In the genomic region with DNA sequence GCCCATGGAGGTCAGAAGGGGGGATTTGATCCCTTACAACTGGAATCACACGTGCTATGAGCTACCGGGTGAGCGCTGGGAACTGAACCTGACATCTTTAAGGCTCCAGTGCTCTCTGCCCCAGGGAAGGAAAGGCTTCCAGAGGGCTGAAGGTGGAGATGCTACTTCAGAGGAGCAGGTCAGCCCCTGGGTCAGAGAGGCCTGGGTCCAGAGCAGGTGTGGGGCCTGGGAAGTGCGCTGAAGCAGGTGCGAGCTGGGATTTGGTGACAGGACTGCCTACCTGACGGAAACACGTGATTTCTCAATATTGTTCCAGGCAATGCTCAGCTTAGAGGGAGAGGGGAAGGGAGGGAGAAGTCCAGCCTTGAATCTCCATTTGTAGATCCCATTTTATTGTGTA, we compare ENCODE assay signal across 27 mouse cellular contexts. TPM values are rescaled to one million over a fixed set of nuclear protein-coding genes. Genes with fewer than 3 reads are reported as not detected.
DNase-seq lines count a peak whose midpoint lies in the region; ATAC-seq lines count a peak whose summit lies in the region.
"Had no signal": no experiment of that assay in that cellular context is flagged by ENCODE, and none has a peak within 500 bp of the region (broad histone marks: within the 10 kb centered on the region; RNA-seq: fewer than 3 reads in every experiment).

No protein-coding gene starts in this region.

- H3K4me1 ChIP-seq in heart, embryonic 10.5 days = peaks cover 39% of the 10 kb centered on the region
- H3K4me1 ChIP-seq in liver, embryonic 12.5 days = peaks cover 96% of the 10 kb centered on the region
- peaks cover 83% of the 10 kb centered on the region for H3K4me1 ChIP-seq in liver, embryonic 16.5 days (ENCODE audit: control insufficient read depth, low read depth, low read length)
- H3K4me1 ChIP-seq: hindbrain, embryonic 10.5 days; midbrain, embryonic 12.5 days had no signal

- WGBS in heart, embryonic 10.5 days = 89% methylated on average over 7 of the region's 7 CpGs
- WGBS in liver, embryonic 12.5 days (ENCODE audit: insufficient replicate concordance) = 91% methylated on average over 7 of the region's 7 CpGs
- WGBS in liver, embryonic 16.5 days (ENCODE audit: insufficient replicate concordance) = 95% methylated on average over 7 of the region's 7 CpGs

- peaks cover 46% of the 10 kb centered on the region for H3K36me3 ChIP-seq in heart, embryonic 10.5 days
- H3K36me3 ChIP-seq in liver, embryonic 12.5 days = peaks cover 68% of the 10 kb centered on the region
- peaks cover 6% of the 10 kb centered on the region for H3K36me3 ChIP-seq in liver, embryonic 16.5 days (ENCODE audit: control insufficient read depth, insufficient read depth)

- no peak for DNase-seq in heart, embryonic 10.5 days (ENCODE audit: low spot score)
- no peak for DNase-seq in heart, postnatal 25 days (ENCODE audit: low spot score)
- DNase-seq in kidney, adult 9 months = peak; percentile 25
- DNase-seq in kidney, adult 8-10 months = no peak
- no peak for DNase-seq in adrenal gland, adult 18-20 months (ENCODE audit: low spot score in 2 of 2)
- no peak for DNase-seq in urinary bladder, postnatal 25 days (ENCODE audit: low spot score)
- DNase-seq: adrenal gland, adult 8-10 months; B cell, adult 2 months; cerebellum, adult 8-10 months; cerebellum, postnatal 36 days; embryo, embryonic 11 days; lung, embryonic 14.5 days; thymus, adult 2 months had no signal

- intact Hi-C loops in heart, postnatal 25 days (cut with DNase I) = loop anchor here (2.0 kb wide), 1 partner anchor 27 kb away; no protein-coding TSS in a partner anchor

- peak overlapping the region; percentile 90 for H3K9ac ChIP-seq in liver, embryonic 12.5 days
- H3K9ac ChIP-seq in liver, embryonic 16.5 days (ENCODE audit: low read depth, low read length) = peak overlapping the region; percentile 88
- H3K9ac ChIP-seq: embryonic facial prominence, embryonic 13.5 days; limb, embryonic 13.5 days; midbrain, embryonic 12.5 days had no signal

- no peak overlapping the region for H3K4me3 ChIP-seq in heart, embryonic 10.5 days
- H3K4me3 ChIP-seq in liver, embryonic 12.5 days = peak overlapping the region; percentile 67
- peak overlapping the region; percentile 70 for H3K4me3 ChIP-seq in liver, embryonic 16.5 days (ENCODE audit: low read depth, low read length)
- H3K4me3 ChIP-seq: embryonic facial prominence, embryonic 13.5 days; hindbrain, embryonic 10.5 days; limb, embryonic 13.5 days; midbrain, embryonic 12.5 days had no signal

- H3K27ac ChIP-seq in heart, embryonic 10.5 days = peak overlapping the region; percentile 79; the same call in 1 of the 2 replicates
- peak overlapping the region; percentile 100 for H3K27ac ChIP-seq in liver, embryonic 12.5 days
- H3K27ac ChIP-seq in liver, embryonic 16.5 days (ENCODE audit: low read length) = peak overlapping the region; percentile 100
- H3K27ac ChIP-seq: limb, embryonic 13.5 days; midbrain, embryonic 12.5 days had no signal

- H3K9me3 ChIP-seq in heart, embryonic 10.5 days = no peaks in the 10 kb centered on the region
- no peaks in the 10 kb centered on the region for H3K9me3 ChIP-seq in liver, embryonic 12.5 days (replicated peaks)
- no peaks in the 10 kb centered on the region for H3K9me3 ChIP-seq in liver, embryonic 16.5 days (replicated peaks; ENCODE audit: control insufficient read depth, low read length)
- H3K9me3 ChIP-seq: embryonic facial prominence, embryonic 13.5 days; G1E; hindbrain, embryonic 10.5 days; limb, embryonic 13.5 days; midbrain, embryonic 12.5 days had no signal

- no peaks in the 10 kb centered on the region for H3K27me3 ChIP-seq in heart, embryonic 10.5 days (ENCODE audit: insufficient read depth, poor library complexity, severe bottlenecking)
- H3K27me3 ChIP-seq in liver, embryonic 12.5 days (replicated peaks) = no peaks in the 10 kb centered on the region
- H3K27me3 ChIP-seq in liver, embryonic 16.5 days (ENCODE audit: control insufficient read depth, insufficient read depth, low read depth, low read length) = no peaks in the 10 kb centered on the region
- H3K27me3 ChIP-seq: CH12.LX; embryonic facial prominence, embryonic 13.5 days; limb, embryonic 13.5 days; midbrain, embryonic 12.5 days; Patski had no signal

- no peak for ATAC-seq in liver, embryonic 12.5 days
- ATAC-seq in liver, embryonic 16.5 days (ENCODE audit: low read depth) = no peak
- ATAC-seq: forebrain, embryonic 14.5 days; hindbrain, postnatal 0 days; intestine, postnatal 0 days; Patski had no signal

- peak overlapping the region; percentile 84 for H3K4me2 ChIP-seq in liver, embryonic 12.5 days
- peak overlapping the region; percentile 74 for H3K4me2 ChIP-seq in liver, embryonic 16.5 days (ENCODE audit: low read depth, low read length)
- H3K4me2 ChIP-seq: embryonic facial prominence, embryonic 13.5 days; limb, embryonic 13.5 days; lung, embryonic 14.5 days; midbrain, embryonic 12.5 days had no signal

RNA-seq across cellular contexts. Expression of gene Ucp3, which starts 8.5 kb away (rescaled TPM):
- 0.05 and 0.14 TPM in 2 replicates for polyA plus RNA-seq in heart, embryonic 10.5 days (2016; fragmentation: Nextera tagmentation; extraction: Ambion mirVana)
- 10 to 100 TPM; 40.6 to 49.9 TPM for total RNA-seq in heart, postnatal 25 days (2021)
- 0.10 TPM in 1 of 2 replicates, not detected in the other for polyA plus RNA-seq in liver, embryonic 12.5 days (2016; fragmentation: Nextera tagmentation; extraction: Ambion mirVana)
- polyA plus RNA-seq in liver, embryonic 16.5 days (2015; fragmentation: Nextera tagmentation; extraction: Ambion mirVana) = 0.05 and 0.08 TPM in 2 replicates
- total RNA-seq in adrenal gland, adult 18-20 months (2021) = 10 to 100 TPM; 19.5 to 30.1 TPM
- total RNA-seq: CH12.LX; granulocyte monocyte progenitor cell, adult 5-6 weeks had no signal
- polyA plus RNA-seq: embryonic facial prominence, embryonic 13.5 days; forebrain, embryonic 14.5 days; G1E; intestine, postnatal 0 days; lung, embryonic 14.5 days; midbrain, embryonic 12.5 days; neural tube, embryonic 11.5 days had no signal

RNA-seq across cellular contexts. Expression of gene Ucp2, which starts 28.9 kb away (rescaled TPM):
- 165 and 231 TPM in 2 replicates for polyA plus RNA-seq in heart, embryonic 10.5 days (2016; fragmentation: Nextera tagmentation; extraction: Ambion mirVana)
- 100 to 1,000 TPM; 426 to 460 TPM for total RNA-seq in heart, postnatal 25 days (2021)
- 814 and 842 TPM in 2 replicates for polyA plus RNA-seq in liver, embryonic 12.5 days (2016; fragmentation: Nextera tagmentation; extraction: Ambion mirVana)
- 722 and 766 TPM in 2 replicates for polyA plus RNA-seq in liver, embryonic 16.5 days (2015; fragmentation: Nextera tagmentation; extraction: Ambion mirVana)
- total RNA-seq in adrenal gland, adult 18-20 months (2021) = 100 to 1,000 TPM; 218 to 286 TPM

RNA-seq across cellular contexts. Expression of gene Dnajb13, which starts 50.5 kb away (rescaled TPM):
- 0.22 and 0.35 TPM in 2 replicates for polyA plus RNA-seq in heart, embryonic 10.5 days (2016; fragmentation: Nextera tagmentation; extraction: Ambion mirVana)
- not detected for total RNA-seq in heart, postnatal 25 days (2021)
- 2.5 TPM in 2 replicates for polyA plus RNA-seq in liver, embryonic 12.5 days (2016; fragmentation: Nextera tagmentation; extraction: Ambion mirVana)
- polyA plus RNA-seq in liver, embryonic 16.5 days (2015; fragmentation: Nextera tagmentation; extraction: Ambion mirVana) = 3.0 and 4.4 TPM in 2 replicates
- total RNA-seq in adrenal gland, adult 18-20 months (2021) = under 1 TPM in 1 of 2 experiments, not detected in 1; 0.83 TPM
- total RNA-seq: granulocyte monocyte progenitor cell, adult 5-6 weeks had no signal
- polyA plus RNA-seq: G1E had no signal
